Mouse (Mus musculus) stomach, embryonic 15.5 days (tissue): ENCODE measurements around the gene Tmem109. TPM values are rescaled to one million over a fixed set of nuclear protein-coding genes. Genes with fewer than 3 reads are reported as not detected.
A peak's percentile ranks its signal among the peaks of the same experiment; 100 is the strongest.

Experiments used
- ATAC-seq: fragments of 200-750 bp; cut with Nextera tagmentation; 2 replicates; pipeline ENCODE4 v1.8.0; 2017; ENCODE audit warnings: low read depth, moderate number of reproducible peaks, moderate TSS enrichment; ENCODE audit not compliant: insufficient read depth, low FRiP score
- H3K27ac ChIP-seq: fragments of 300-500 bp; sonication (generic); 2 replicates; pipeline ENCODE4 v1.5.1; 2015; ENCODE audit warnings: mild to moderate bottlenecking, inconsistent platforms
- H3K27me3 ChIP-seq: fragments of 300-500 bp; sonication (generic); replicated peaks from 2 replicates; pipeline ENCODE4 v1.6.1; 2015; ENCODE audit warnings: inconsistent platforms
- H3K36me3 ChIP-seq: fragments of 300-500 bp; sonication (generic); 2 replicates; pipeline ENCODE4 v1.6.1; 2015; ENCODE audit warnings: inconsistent platforms
- H3K4me1 ChIP-seq: fragments of 300-500 bp; sonication (generic); 2 replicates; pipeline ENCODE4 v1.6.1; 2015; ENCODE audit warnings: inconsistent platforms
- H3K4me2 ChIP-seq: fragments of 300-500 bp; sonication (generic); 2 replicates; pipeline ENCODE4 v1.6.1; 2015; ENCODE audit warnings: mild to moderate bottlenecking, inconsistent platforms
- H3K4me3 ChIP-seq: fragments of 300-500 bp; sonication (generic); replicated peaks from 2 replicates; pipeline ENCODE4 v1.5.1; 2015; ENCODE audit warnings: inconsistent platforms
- H3K9ac ChIP-seq: fragments of 300-500 bp; sonication (generic); 2 replicates; pipeline ENCODE4 v1.6.1; 2015; ENCODE audit warnings: inconsistent platforms
- H3K9me3 ChIP-seq: fragments of 300-500 bp; sonication (generic); 2 replicates; pipeline ENCODE4 v1.6.1; 2016; ENCODE audit warnings: inconsistent platforms
- WGBS: fragments of 180-500 bp; shearing (Covaris S2); methylation state at CpG from one replicate; pipeline ENCODE4 v1.1.7; 2015; 5-methylcytosine and 5-hydroxymethylcytosine counted together
- polyA plus RNA-seq: library from polyadenylated mRNA; unstranded; fragments of >200 nt; fragmentation: Nextera tagmentation; extraction: Ambion mirVana; gene quantifications from 2 replicates; pipeline ENCODE4 v1.2.1, GENCODE M21; 2015

Tmem109 gene
- polyA plus RNA-seq, 1 experiment from 2014 or later: 118 TPM

DNA sequence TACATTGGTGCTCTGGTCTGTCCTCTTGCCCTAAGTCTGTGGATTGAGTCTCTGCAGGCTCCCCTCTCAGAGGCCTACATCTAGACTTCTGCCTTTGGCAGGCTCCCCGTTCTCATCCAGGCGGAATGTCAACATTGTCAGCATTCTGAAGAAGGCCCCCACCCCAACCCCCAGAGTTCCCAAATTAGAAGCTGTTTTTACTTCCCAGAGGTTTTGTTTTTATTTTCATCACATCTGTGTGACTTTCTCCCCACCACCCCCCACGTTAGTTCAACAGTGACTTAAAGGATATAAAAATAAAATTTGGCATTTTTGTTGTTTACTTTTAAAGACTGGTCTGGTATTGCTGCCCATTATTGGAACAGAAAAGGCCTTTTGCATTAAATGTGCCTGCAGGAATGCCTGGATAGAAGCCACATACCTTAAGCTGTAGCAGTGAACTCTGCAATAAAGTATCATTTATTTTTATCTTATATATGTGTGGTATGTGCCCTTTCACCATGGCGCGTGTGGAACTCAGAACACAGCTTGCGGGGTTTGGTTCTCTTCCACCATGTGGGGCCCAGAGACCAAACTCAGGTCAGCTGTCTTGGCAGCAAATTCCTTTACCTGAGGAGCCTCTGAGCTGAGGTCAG, 27.4 kb upstream of the Tmem109 start:
- no peaks in the 10 kb centered on the region for H3K27me3 ChIP-seq
- H3K4me2 ChIP-seq: no peak overlapping the region
- H3K27ac ChIP-seq: peak overlapping the region; percentile 90
- peaks cover 18% of the 10 kb centered on the region; the same call in 1 of the 2 replicates for H3K4me1 ChIP-seq
- H3K9me3 ChIP-seq: no peaks in the 10 kb centered on the region
- no peak overlapping the region for H3K4me3 ChIP-seq
- WGBS: 45% methylated on average over 6 of the region's 6 CpGs
- ATAC-seq: peak; percentile 59; the same call in 1 of the 2 replicates
- H3K36me3 ChIP-seq: 0 out of 2 replicates have a peak, but pooled peaks cover 4% of the 10 kb centered on the region
- no peak overlapping the region for H3K9ac ChIP-seq

DNA sequence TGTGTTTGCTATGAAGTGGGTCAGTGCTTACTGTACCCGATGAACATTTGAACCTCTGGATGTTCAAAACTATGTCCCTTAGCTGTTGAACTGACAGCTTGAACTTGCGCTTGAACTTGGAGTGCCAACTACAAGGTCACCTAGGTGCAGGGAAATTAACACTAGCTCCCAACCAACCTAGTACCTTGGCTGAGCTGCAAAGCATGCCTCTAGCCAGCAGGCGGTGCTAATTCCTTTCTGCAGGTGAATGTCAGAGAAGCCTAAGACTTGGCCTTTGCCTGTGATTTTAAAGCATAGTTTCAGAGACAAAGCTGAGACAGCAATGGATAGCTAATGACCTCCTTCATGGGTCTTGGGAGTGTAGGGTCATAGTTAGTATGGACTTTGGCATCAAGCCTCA, 26.1 kb upstream of the Tmem109 start:
- Histone ChIP-seq H3K27me3 (no peaks in the 10 kb centered on the region), H3K4me2 (no peak overlapping the region), H3K9ac (no peak overlapping the region), H3K27ac (peak overlapping the region; percentile 90; the same call in 1 of the 2 replicates), H3K4me3 (no peak overlapping the region), H3K4me1 (peaks cover 21% of the 10 kb centered on the region; the same call in 1 of the 2 replicates), H3K36me3 (peaks cover 13% of the 10 kb centered on the region), H3K9me3 (no peaks in the 10 kb centered on the region)
- no peak for ATAC-seq
- WGBS: 50% methylated on average over 3 of the region's 3 CpGs

DNA sequence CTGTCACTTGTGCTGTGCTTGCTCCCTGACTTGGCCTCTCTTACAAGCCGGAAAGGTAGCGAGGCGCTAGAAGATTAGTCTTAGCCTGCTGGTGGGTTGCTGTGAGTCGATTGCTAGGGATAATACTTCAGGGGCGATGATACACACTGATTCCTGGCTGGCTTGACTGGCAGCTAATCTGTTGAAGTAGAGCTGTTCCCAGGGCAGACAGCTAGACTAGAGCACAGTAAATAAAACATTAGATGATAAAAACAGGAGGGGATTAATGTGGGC, 23.9 kb upstream of the Tmem109 start:
- ATAC-seq: no peak
- H3K4me2 ChIP-seq: peak overlapping the region; percentile 32; the same call in 1 of the 2 replicates
- 48% methylated on average over 5 of the region's 5 CpGs for WGBS
- H3K4me1 ChIP-seq: peaks cover 19% of the 10 kb centered on the region; the same call in 1 of the 2 replicates
- no peak overlapping the region for H3K4me3 ChIP-seq
- no peak overlapping the region for H3K9ac ChIP-seq
- peaks cover 32% of the 10 kb centered on the region for H3K36me3 ChIP-seq
- H3K27ac ChIP-seq: peak overlapping the region; percentile 91
- no peaks in the 10 kb centered on the region for H3K9me3 ChIP-seq
- no peaks in the 10 kb centered on the region for H3K27me3 ChIP-seq

DNA sequence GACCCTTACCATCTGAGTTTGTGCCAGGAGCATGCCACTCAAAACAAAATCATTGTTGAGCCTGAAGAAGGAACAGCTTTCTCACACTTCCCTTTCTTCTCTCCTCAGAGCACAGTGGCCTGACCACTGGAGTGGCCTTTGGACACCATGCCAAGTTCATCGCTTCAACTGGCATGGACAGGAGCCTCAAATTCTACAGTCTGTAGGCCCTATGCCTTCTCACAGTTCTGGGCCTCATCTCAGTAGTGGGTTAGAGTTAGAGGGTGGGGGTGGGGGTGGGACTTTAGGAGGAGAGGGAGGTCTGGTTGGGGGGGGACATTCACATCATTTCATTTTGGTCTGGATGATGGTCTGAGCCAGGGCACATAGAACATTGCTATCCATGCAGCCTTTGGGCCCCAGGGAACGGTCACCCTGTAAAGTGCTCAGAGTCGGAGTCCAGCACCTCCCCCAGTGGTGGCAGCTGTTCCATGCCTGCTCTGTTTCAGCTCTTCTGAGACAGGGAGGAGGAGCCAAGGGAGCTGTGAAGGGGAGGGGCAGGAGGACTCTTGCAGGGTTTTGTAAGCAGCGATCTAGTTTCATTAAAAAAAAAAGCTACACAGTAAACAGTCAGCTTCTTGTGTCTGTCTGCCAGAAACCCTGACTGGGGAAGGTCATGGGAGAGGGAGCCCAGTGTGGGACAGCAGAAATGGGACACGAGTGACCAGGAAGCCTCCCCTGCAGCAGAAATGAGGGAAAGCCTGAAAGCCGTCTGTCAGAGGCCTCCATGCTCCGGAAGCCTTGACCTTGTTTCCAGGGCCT, 23.3 kb upstream of the Tmem109 start:
- Histone ChIP-seq H3K9me3 (no peaks in the 10 kb centered on the region), H3K27me3 (no peaks in the 10 kb centered on the region), H3K9ac (no peak overlapping the region), H3K4me3 (no peak overlapping the region), H3K36me3 (peaks cover 38% of the 10 kb centered on the region), H3K4me1 (peaks cover 19% of the 10 kb centered on the region; the same call in 1 of the 2 replicates), H3K4me2 (peak overlapping the region; percentile 32; the same call in 1 of the 2 replicates), H3K27ac (peak overlapping the region; percentile 91)
- ATAC-seq: peak; percentile 75
- WGBS: 35% methylated on average over 7 of the region's 7 CpGs

DNA sequence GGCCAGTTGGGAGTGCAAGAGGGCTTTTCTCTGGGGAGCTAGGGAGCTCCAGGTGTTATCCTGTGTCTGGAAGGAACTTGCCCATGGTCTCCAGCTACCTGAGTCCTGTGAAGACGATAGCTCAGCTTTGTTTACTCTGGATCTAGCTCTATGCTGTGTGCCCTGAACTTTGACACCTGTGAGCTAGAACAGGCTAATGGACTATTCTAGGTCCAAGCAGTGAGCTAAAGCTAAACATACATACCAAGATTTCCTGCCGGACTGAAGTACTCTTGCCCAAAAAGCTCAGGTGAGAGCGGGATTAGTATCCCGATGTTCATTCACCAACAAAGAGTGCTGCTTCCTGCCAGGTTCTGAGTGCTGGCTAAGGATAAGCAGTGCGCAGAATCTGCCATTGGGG, 22.7 kb upstream of the Tmem109 start:
- peaks cover 19% of the 10 kb centered on the region; the same call in 1 of the 2 replicates for H3K4me1 ChIP-seq
- H3K9me3 ChIP-seq: no peaks in the 10 kb centered on the region
- H3K4me3 ChIP-seq: no peak overlapping the region
- peaks cover 44% of the 10 kb centered on the region for H3K36me3 ChIP-seq
- no peaks in the 10 kb centered on the region for H3K27me3 ChIP-seq
- H3K9ac ChIP-seq: no peak overlapping the region
- H3K27ac ChIP-seq: peak overlapping the region; percentile 49; the same call in 1 of the 2 replicates
- no peak for ATAC-seq
- WGBS: 64% methylated on average over 5 of the region's 5 CpGs
- H3K4me2 ChIP-seq: no peak overlapping the region

DNA sequence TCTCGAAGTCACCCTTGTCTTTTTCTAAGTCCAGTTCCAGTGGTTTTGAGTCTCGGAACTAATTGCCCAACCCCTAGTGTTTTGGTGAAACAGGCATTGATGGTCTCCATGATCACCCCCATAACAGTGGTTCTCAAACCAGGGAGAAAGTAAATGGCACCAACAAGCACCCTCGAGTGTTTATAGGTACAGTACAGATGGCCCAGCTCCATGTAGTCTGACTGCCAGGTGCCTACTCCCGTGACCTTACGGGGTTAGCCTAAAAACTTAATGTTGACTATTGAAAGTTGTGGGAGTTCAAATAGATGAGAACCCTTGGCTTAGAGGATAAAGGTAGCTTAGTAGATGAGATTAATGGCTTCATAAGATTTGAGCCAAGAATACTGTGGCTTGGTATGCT, 19.2 kb upstream of the Tmem109 start:
- no peak overlapping the region for H3K4me2 ChIP-seq
- peaks cover 62% of the 10 kb centered on the region for H3K36me3 ChIP-seq
- peaks cover 28% of the 10 kb centered on the region for H3K4me1 ChIP-seq
- H3K9ac ChIP-seq: no peak overlapping the region
- ATAC-seq: no peak
- WGBS: 90% methylated on average over 5 of the region's 5 CpGs
- no peaks in the 10 kb centered on the region for H3K9me3 ChIP-seq
- H3K4me3 ChIP-seq: no peak overlapping the region
- H3K27me3 ChIP-seq: no peaks in the 10 kb centered on the region
- H3K27ac ChIP-seq: no peak overlapping the region

DNA sequence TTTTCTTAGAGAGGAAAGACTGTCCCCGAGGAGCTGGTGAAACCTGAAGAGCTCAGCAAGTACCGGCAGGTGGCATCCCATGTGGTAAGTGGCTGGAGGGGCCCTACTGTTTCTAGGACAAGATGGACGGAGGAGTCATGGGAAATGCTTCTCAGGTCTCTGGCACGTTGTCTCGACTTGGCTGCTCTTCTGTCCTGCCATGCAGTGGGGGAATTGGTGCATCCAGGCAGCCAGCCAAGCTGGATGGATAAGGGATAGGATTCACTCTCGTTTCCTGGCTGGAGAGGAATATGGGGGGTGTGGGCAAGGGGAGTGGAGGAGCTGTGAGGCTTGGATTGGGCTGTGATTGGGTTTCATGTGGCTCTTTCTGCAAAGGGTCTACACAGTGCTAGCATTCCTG, 18.5 kb upstream of the Tmem109 start:
- Histone ChIP-seq H3K27me3 (no peaks in the 10 kb centered on the region), H3K4me3 (no peak overlapping the region), H3K36me3 (peaks cover 62% of the 10 kb centered on the region), H3K9ac (no peak overlapping the region), H3K4me1 (peaks cover 22% of the 10 kb centered on the region), H3K27ac (no peak overlapping the region), H3K4me2 (no peak overlapping the region), H3K9me3 (no peaks in the 10 kb centered on the region)
- ATAC-seq: no peak
- 81% methylated on average over 6 of the region's 6 CpGs for WGBS

DNA sequence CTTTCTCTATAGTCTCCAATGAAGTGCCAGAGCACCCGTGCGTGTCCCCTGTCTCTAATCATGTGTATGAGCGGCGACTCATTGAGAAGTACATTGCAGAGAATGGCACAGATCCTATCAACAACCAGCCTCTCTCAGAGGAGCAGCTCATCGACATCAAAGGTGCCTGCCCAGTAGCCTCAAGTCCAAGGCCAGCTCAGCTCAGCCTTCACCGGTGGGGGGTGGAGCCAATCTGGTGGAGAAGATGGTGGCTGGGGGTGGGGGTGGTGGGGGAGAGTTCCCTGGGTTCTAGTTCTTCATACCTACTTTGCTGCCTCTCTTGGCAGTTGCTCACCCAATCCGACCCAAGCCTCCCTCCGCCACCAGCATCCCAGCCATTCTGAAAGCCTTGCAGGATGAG, 15.7 kb upstream of the Tmem109 start:
- no peak for ATAC-seq
- Histone ChIP-seq H3K27ac (no peak overlapping the region), H3K9ac (no peak overlapping the region), H3K9me3 (no peaks in the 10 kb centered on the region), H3K4me2 (no peak overlapping the region), H3K4me1 (peaks cover 11% of the 10 kb centered on the region), H3K36me3 (peaks cover 45% of the 10 kb centered on the region), H3K27me3 (no peaks in the 10 kb centered on the region), H3K4me3 (no peak overlapping the region)
- WGBS: 76% methylated on average over 8 of the region's 8 CpGs

DNA sequence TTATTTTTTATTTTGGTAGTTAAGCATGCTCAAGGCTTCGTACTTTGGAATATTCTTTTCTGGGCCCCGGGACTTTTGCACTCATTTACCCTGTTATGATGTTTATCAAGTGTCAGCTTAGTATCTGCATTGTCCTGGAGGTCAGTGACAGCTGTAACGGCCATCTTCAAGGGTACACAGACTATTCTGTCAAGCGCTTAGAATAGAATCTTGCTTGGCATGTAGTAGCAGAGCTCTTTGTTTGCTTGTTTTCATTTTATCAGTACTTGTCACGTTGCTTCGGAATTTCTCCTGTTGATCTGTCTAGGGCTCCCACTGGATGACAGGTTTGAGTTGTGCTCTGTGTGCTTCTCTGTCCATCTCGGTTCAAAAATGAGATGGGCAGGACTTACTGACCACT, 15.0 kb upstream of the Tmem109 start:
- Histone ChIP-seq H3K9ac (peak overlapping the region; percentile 16; the same call in 1 of the 2 replicates), H3K36me3 (peaks cover 41% of the 10 kb centered on the region), H3K4me3 (peak overlapping the region; percentile 86), H3K27me3 (no peaks in the 10 kb centered on the region), H3K4me2 (peak overlapping the region; percentile 72), H3K27ac (no peak overlapping the region), H3K4me1 (peaks cover 11% of the 10 kb centered on the region), H3K9me3 (no peaks in the 10 kb centered on the region)
- WGBS: 69% methylated on average over 7 of the region's 7 CpGs
- no peak for ATAC-seq

DNA sequence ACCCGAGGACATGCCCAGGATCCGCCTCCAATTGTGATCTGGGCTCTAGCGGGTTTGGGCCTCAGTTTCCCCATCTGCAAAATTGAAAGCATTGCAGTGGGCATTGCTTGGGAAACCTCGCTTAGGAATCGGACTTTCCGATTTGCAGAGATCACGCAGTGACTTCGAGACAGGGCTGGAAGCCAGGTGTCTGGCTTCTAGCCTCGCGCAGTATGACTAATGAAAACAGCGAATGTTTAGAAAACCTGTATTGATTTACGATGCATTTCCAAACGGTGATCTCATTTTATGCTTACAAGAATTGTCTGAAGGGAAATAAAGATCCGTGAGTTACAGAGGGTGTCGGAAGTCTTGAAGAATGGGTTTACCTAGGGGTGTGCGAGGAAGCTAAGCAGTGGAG, 13.9 kb upstream of the Tmem109 start:
- H3K9ac ChIP-seq: peak overlapping the region; percentile 86
- H3K4me3 ChIP-seq: peak overlapping the region; percentile 86
- no peaks in the 10 kb centered on the region for H3K9me3 ChIP-seq
- no peak for ATAC-seq
- peaks cover 11% of the 10 kb centered on the region for H3K4me1 ChIP-seq
- under 1% methylated on average over 16 of the region's 16 CpGs for WGBS
- H3K27ac ChIP-seq: peak overlapping the region; percentile 94
- peaks cover 30% of the 10 kb centered on the region for H3K36me3 ChIP-seq
- H3K27me3 ChIP-seq: no peaks in the 10 kb centered on the region
- H3K4me2 ChIP-seq: peak overlapping the region; percentile 72

DNA sequence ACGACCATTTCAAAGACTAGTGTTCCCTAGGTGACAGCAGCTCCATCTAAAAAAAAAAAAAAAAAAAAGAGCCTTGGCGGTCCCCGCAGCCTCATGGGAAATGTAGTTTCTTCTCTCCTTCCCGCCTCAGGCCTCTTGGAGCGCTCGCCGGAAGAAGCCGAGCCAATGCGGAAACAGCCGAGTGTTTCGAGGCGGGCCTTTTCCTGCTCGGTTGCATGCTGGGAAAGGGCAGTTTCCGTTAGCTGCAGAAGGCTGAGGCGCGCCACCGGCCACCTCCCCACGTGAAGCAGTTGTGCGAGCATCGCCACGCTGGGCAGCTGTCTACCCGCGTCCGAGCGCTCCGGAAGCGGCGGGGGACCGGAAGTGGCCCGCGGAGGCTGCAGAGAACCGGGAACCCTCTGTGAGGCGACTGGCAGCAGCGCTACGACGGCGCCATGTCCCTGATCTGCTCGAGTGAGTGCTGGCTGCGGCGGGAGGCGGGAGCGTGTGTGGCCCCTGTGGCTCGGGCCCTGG, 13.3 kb upstream of the Tmem109 start, which contains the start of gene Prpf19:
Gene Prpf19, plus strand, starts transcription at position 216 of the 513 bp plus-strand sequence.
- WGBS: under 1% methylated on average over 43 of the region's 43 CpGs
- peak within 1 kb of the TSS; percentile 94 for H3K27ac ChIP-seq
- H3K27me3 ChIP-seq: no peaks in the 10 kb centered on the region
- peak; percentile 96 for ATAC-seq
- peak within 1 kb of the TSS; percentile 86 for H3K9ac ChIP-seq
- H3K9me3 ChIP-seq: no peaks in the 10 kb centered on the region
- peak within 1 kb of the TSS; percentile 86 for H3K4me3 ChIP-seq
- H3K36me3 ChIP-seq: peaks cover 24% of the 10 kb centered on the region
- H3K4me1 ChIP-seq: peaks cover 11% of the 10 kb centered on the region
- peak within 1 kb of the TSS; percentile 72 for H3K4me2 ChIP-seq

DNA sequence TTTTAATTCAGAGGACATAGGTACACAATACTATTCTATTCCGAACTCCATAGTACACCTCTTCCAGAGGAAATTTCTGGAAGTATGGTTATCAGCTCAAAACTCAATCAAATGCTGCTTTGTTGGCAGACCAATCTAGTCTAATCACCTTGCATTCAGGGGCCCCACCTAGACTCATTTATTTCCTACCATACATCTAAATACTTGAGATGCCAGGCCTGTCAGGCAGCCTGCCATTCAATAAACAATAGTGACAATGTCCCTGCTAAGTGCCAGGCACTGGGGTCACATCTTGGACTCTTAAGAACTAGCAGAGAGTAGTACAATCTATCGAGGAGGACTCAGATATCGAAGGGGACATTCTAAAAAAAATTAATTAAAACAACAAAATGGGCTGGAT, 10.4 kb upstream of the Tmem109 start:
- H3K4me1 ChIP-seq: peaks cover 10% of the 10 kb centered on the region
- H3K36me3 ChIP-seq: no peaks in the 10 kb centered on the region
- H3K4me3 ChIP-seq: no peak overlapping the region
- H3K4me2 ChIP-seq: no peak overlapping the region
- H3K9me3 ChIP-seq: no peaks in the 10 kb centered on the region
- H3K27me3 ChIP-seq: no peaks in the 10 kb centered on the region
- no peak overlapping the region for H3K9ac ChIP-seq
- H3K27ac ChIP-seq: no peak overlapping the region
- WGBS: 80% methylated on average over 3 of the region's 3 CpGs
- ATAC-seq: no peak
